Mouse (Mus musculus) liver, embryonic 13.5 days (tissue): Measurements from ENCODE around the gene Aff3. TPM values are rescaled to one million over a fixed set of nuclear protein-coding genes. Genes with fewer than 3 reads are reported as not detected.
"Not testable (repeated sequence)": the region's sequence is repeated elsewhere in the genome, so short reads cannot be mapped to it uniquely, and the experiment has no call there.

ENCODE experiments used
- ATAC-seq: fragments of 200-750 bp; cut with Nextera tagmentation; 2 replicates; pipeline ENCODE4 v1.8.0; 2017; ENCODE audit warnings: low read depth, mild to moderate bottlenecking, moderate number of reproducible peaks, moderate library complexity
- DNase-seq: peaks from one replicate; pipeline ENCODE4 v3.0.0; 2022
- H3K27ac ChIP-seq: fragments of 300-500 bp; sonication (generic); 2 replicates; pipeline ENCODE4 v1.5.1; 2015; ENCODE audit warnings: moderate library complexity, mild to moderate bottlenecking, inconsistent platforms
- H3K27me3 ChIP-seq: fragments of 300-500 bp; sonication (generic); 2 replicates; pipeline ENCODE4 v1.6.1; 2015; ENCODE audit warnings: mild to moderate bottlenecking, inconsistent platforms
- H3K36me3 ChIP-seq: fragments of 300-500 bp; sonication (generic); 2 replicates; pipeline ENCODE4 v1.6.1; 2015; ENCODE audit warnings: mild to moderate bottlenecking, inconsistent platforms
- H3K4me1 ChIP-seq: fragments of 300-500 bp; sonication (generic); replicated peaks from 2 replicates; pipeline ENCODE4 v1.6.1; 2015; ENCODE audit warnings: inconsistent platforms
- H3K4me2 ChIP-seq: fragments of 300-500 bp; sonication (generic); 2 replicates; pipeline ENCODE4 v1.6.1; 2015; ENCODE audit warnings: inconsistent platforms, mild to moderate bottlenecking, moderate library complexity
- H3K4me3 ChIP-seq: fragments of 300-500 bp; sonication (generic); replicated peaks from 2 replicates; pipeline ENCODE4 v1.5.1; 2015; ENCODE audit warnings: mild to moderate bottlenecking, inconsistent platforms
- H3K9ac ChIP-seq: fragments of 300-500 bp; sonication (generic); 2 replicates; pipeline ENCODE4 v1.6.1; 2015; ENCODE audit warnings: mild to moderate bottlenecking, inconsistent platforms
- H3K9me3 ChIP-seq: fragments of 300-500 bp; sonication (generic); replicated peaks from 2 replicates; pipeline ENCODE4 v1.6.1; 2016; ENCODE audit warnings: inconsistent platforms
- WGBS: fragments of 180-500 bp; shearing (Covaris S2); methylation state at CpG from one replicate; pipeline ENCODE4 v1.1.7; 2015; ENCODE audit not compliant: insufficient replicate concordance; 5-methylcytosine and 5-hydroxymethylcytosine counted together
- polyA plus RNA-seq: library from polyadenylated mRNA; unstranded; fragments of >200 nt; fragmentation: Nextera tagmentation; extraction: Ambion mirVana; gene quantifications from 2 replicates; pipeline ENCODE4 v1.2.1, GENCODE M21; 2015

Gene Aff3
- polyA plus RNA-seq, 1 experiment from 2014 or later, result 0.44 TPM

DNA sequence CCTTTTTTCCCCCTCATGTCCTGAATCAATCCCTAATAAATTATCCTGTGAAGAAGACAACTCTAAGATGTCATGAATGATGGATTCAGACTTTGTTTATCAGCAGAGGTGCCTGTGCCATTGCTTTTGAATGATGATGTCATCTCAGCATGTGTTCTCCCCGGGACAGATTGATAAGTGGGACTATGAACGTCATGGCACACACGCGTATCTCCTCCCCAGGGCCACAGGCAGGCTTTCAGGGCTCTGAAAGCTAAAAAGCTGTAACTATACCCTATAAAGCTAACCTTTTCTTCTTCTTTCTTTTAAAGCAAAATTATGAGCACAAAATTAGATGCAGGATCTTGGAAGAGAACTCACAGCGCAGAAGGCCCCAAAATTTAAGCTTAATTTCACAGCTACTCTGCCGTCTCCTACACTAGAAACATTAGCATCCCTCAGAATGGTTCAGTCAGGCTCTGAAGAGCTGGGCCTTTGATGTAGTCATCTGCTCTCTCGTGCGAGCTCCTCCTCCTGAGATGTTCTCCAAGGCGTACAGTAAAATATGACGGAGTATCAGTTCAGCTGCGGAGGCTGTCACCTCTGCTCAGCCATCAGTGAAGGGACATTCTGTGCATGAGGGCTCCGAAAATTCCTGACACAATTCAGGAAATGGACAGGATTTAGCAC, 218.5 kb downstream of the Aff3 start:
- Histone ChIP-seq H3K4me3 (no peak overlapping the region), H3K9me3 (no peaks in the 10 kb centered on the region), H3K27me3 (peaks cover 6% of the 10 kb centered on the region; the same call in 1 of the 2 replicates), H3K36me3 (no peaks in the 10 kb centered on the region), H3K27ac (peak overlapping the region; percentile 93), H3K9ac (0 out of 2 replicates have a peak overlapping the region, but pooled peaks have one; percentile 7), H3K4me2 (peak overlapping the region; percentile 23; the same call in 1 of the 2 replicates), H3K4me1 (peaks cover 77% of the 10 kb centered on the region)
- peak; percentile 55 for ATAC-seq
- DNase-seq, result peak; percentile 71
- WGBS, result 65% methylated on average over 12 of the region's 12 CpGs

DNA sequence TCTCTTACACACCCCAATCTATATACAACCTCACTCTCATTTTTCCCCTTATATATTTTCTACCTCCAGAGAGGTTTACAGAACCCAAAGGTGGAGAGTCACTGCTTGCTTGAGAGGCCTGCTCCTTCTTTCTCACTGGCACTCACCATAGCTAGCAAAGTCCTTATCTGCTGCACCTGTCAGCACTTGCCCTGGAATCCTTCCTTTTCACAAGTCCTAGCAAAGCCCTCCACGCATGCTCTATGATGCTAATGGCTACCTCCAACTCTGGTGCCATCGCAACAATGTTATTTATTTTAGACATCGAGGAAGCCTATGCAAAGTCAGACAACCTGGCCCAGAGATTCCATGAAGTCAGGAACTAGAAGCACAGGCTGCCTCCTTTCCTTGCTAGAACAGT, 221.9 kb downstream of the Aff3 start:
- no peak overlapping the region for H3K4me3 ChIP-seq
- H3K27me3 ChIP-seq, result 0 out of 2 replicates have a peak, but pooled peaks cover 5% of the 10 kb centered on the region
- no peaks in the 10 kb centered on the region for H3K36me3 ChIP-seq
- WGBS, result 59% methylated on average over 3 of the region's 3 CpGs
- no peak overlapping the region; the same call in 1 of the 2 replicates for H3K9ac ChIP-seq
- H3K4me2 ChIP-seq, result peak overlapping the region; percentile 2
- H3K27ac ChIP-seq, result peak overlapping the region; percentile 15; the same call in 1 of the 2 replicates
- DNase-seq (no peak), ATAC-seq (0 out of 2 replicates have a peak, but pooled peaks have one; percentile 19)
- H3K4me1 ChIP-seq, result peaks cover 53% of the 10 kb centered on the region
- no peaks in the 10 kb centered on the region for H3K9me3 ChIP-seq

DNA sequence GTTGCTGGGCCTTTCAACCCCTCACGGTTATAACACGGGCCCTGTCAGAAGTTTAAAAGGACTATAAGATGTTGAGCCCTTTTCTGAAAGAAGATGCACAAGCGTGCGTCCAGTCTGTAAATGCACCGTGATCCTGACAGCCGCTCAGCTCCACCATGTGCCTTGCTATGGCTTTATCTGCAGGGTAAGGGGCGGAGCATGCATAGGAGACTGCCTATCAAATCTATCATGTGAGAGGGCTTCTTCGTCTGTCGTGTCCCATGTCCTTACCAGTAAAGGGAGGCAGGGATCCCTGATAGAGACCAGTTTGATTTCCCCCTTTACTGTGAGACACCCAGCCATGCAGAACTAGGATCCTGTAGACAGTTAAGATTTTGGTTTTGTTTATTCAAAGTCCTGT, 222.3 kb downstream of the Aff3 start:
- H3K27ac ChIP-seq, result peak overlapping the region; percentile 25; the same call in 1 of the 2 replicates
- ATAC-seq (peak; percentile 83), DNase-seq (peak; percentile 51)
- H3K27me3 ChIP-seq, result 0 out of 2 replicates have a peak, but pooled peaks cover 5% of the 10 kb centered on the region
- WGBS, result 49% methylated on average over 9 of the region's 9 CpGs
- peak overlapping the region; percentile 23; the same call in 1 of the 2 replicates for H3K9ac ChIP-seq
- no peaks in the 10 kb centered on the region for H3K9me3 ChIP-seq
- H3K4me2 ChIP-seq, result peak overlapping the region; percentile 2
- H3K4me3 ChIP-seq, result no peak overlapping the region
- no peaks in the 10 kb centered on the region for H3K36me3 ChIP-seq
- H3K4me1 ChIP-seq, result peaks cover 49% of the 10 kb centered on the region

DNA sequence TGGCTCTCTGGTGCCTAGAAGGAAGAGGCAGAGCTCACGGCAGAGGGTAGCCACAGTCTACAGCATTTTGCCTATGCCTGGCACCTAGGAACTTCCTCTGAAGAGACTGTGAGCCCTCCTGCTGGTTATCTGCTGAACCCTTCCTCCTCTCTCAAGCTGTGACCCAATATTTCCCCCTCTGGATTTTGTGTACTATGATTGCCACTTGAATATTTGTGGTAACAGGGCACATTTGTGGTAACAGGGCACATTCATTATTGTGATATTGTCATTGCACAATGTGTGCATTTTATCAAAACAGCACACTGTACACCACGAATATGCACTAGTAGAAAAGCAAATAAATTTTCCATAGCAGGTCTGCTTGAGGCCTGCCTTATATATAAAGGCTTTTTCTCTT, 223.0 kb downstream of the Aff3 start:
- Histone ChIP-seq H3K4me1 (peaks cover 42% of the 10 kb centered on the region), H3K4me2 (no peak overlapping the region), H3K9ac (peak overlapping the region; percentile 23; the same call in 1 of the 2 replicates), H3K36me3 (no peaks in the 10 kb centered on the region), H3K9me3 (no peaks in the 10 kb centered on the region), H3K27me3 (0 out of 2 replicates have a peak, but pooled peaks cover 5% of the 10 kb centered on the region), H3K27ac (peak overlapping the region; percentile 25; the same call in 1 of the 2 replicates), H3K4me3 (no peak overlapping the region)
- 39% methylated on average over 2 of the region's 2 CpGs for WGBS
- DNase-seq (no peak), ATAC-seq (no peak)

DNA sequence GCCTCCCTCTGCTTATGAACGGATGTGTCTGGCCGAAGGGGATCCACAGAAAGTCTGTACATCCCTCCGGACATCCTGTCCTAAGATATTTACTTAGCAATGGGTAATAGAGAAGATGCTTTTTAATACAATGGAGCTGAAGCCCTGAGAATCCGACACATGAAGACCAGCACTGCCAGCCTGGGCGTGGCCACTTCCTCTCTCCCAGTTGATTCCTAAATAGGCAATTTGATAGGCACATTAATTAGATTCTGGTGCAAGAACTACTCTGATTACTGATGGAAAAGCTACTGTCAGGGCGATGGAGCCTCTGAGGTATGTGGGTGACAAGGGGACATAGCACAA, 224.3 kb downstream of the Aff3 start:
- H3K4me1 ChIP-seq, result peaks cover 29% of the 10 kb centered on the region
- DNase-seq, result no peak
- no peak overlapping the region for H3K4me3 ChIP-seq
- 0 out of 2 replicates have a peak, but pooled peaks cover 5% of the 10 kb centered on the region for H3K27me3 ChIP-seq
- H3K4me2 ChIP-seq, result no peak overlapping the region
- WGBS, result 72% methylated on average over 6 of the region's 6 CpGs
- no peak for ATAC-seq
- no peaks in the 10 kb centered on the region for H3K9me3 ChIP-seq
- H3K36me3 ChIP-seq, result no peaks in the 10 kb centered on the region
- no peak overlapping the region for H3K27ac ChIP-seq
- H3K9ac ChIP-seq, result no peak overlapping the region

DNA sequence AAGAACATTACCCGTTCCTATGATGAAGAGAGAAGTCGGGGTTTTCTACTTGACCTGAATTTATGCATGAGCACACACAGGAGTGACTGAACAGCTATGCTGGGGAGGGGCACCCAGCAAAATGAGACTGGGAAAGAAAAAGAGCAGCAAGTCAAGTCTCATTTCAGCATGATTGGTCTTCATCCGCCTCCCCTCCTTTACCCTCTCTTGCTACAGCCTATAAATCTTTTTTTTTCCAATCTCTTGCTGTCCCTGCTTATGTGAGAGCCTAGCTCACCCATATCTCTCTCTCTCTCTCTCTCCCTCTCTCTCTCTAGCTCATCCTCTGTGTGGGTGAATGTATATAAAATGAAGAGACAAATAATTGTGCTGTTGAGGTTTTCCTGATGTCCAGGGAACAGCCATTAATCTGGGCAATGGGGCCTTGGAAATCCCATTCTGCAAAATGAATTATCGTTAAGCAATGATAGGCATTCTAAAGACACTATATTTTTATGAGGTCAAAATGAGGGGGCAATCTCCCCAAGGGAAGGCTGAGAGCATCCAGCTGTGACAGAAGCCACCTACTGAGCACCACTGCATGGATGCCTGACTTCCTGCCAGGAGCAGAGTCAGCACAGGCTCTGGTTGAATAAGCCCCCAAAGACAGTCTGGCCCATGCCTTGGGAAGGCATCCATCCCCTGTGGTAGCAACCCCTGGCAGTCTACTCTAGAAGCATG, 224.8 kb downstream of the Aff3 start:
- Histone ChIP-seq H3K36me3 (no peaks in the 10 kb centered on the region), H3K27me3 (0 out of 2 replicates have a peak, but pooled peaks cover 5% of the 10 kb centered on the region), H3K4me2 (no peak overlapping the region), H3K9ac (no peak overlapping the region), H3K4me3 (no peak overlapping the region), H3K9me3 (no peaks in the 10 kb centered on the region), H3K27ac (no peak overlapping the region), H3K4me1 (peaks cover 27% of the 10 kb centered on the region)
- DNase-seq (no peak), ATAC-seq (no peak)
- 67% methylated on average over 4 of the region's 4 CpGs for WGBS

DNA sequence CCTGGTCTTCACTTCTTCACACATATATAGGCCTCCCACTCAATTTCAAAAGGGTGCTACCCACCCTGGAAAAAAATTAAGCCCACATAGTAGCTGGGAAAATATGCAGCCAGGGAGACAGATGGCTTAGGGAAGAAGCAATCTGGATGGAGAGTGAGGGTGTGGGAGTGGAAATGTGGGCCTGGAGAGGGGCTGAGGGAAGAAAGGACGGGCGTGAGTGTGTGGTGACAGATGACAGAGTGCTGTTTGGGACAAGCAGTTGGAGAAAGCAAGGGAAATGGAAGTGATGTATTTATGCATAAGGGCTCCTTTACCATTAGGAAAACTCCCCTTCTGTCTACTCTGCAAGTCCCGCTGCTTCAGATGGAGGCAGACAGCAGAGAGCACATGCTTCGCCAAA, 226.3 kb downstream of the Aff3 start:
- peaks cover 24% of the 10 kb centered on the region for H3K4me1 ChIP-seq
- H3K9ac ChIP-seq, result no peak overlapping the region
- DNase-seq (no peak), ATAC-seq (no peak)
- 66% methylated on average over 4 of the region's 4 CpGs for WGBS
- H3K9me3 ChIP-seq, result no peaks in the 10 kb centered on the region
- no peak overlapping the region for H3K27ac ChIP-seq
- no peak overlapping the region for H3K4me3 ChIP-seq
- no peaks in the 10 kb centered on the region for H3K36me3 ChIP-seq
- 0 out of 2 replicates have a peak, but pooled peaks cover 5% of the 10 kb centered on the region for H3K27me3 ChIP-seq
- no peak overlapping the region for H3K4me2 ChIP-seq

DNA sequence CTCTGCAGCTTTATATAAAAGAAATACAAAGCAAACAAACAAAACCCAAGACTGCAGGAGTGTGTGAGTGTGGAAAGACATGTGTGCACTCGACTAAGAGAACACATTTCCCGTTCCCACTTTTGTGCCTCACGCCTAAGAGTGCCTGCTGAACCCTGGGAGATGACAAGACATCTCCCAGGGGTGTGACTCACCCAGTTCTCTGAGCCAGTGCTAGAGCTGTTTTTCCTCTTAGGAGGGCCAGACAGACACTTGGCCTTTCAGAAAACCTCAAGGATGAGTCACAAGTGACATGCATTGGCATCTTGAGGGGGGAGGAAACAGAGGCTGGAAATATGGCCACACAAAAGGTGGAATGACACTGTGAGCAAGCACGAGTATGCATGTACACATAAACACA, 227.1 kb downstream of the Aff3 start:
- Histone ChIP-seq H3K4me2 (no peak overlapping the region), H3K27me3 (0 out of 2 replicates have a peak, but pooled peaks cover 5% of the 10 kb centered on the region), H3K4me1 (peaks cover 16% of the 10 kb centered on the region), H3K9ac (no peak overlapping the region), H3K36me3 (no peaks in the 10 kb centered on the region), H3K27ac (no peak overlapping the region), H3K9me3 (no peaks in the 10 kb centered on the region), H3K4me3 (no peak overlapping the region)
- no peak for ATAC-seq
- WGBS, result 33% methylated on average over 4 of the region's 4 CpGs
- no peak for DNase-seq

DNA sequence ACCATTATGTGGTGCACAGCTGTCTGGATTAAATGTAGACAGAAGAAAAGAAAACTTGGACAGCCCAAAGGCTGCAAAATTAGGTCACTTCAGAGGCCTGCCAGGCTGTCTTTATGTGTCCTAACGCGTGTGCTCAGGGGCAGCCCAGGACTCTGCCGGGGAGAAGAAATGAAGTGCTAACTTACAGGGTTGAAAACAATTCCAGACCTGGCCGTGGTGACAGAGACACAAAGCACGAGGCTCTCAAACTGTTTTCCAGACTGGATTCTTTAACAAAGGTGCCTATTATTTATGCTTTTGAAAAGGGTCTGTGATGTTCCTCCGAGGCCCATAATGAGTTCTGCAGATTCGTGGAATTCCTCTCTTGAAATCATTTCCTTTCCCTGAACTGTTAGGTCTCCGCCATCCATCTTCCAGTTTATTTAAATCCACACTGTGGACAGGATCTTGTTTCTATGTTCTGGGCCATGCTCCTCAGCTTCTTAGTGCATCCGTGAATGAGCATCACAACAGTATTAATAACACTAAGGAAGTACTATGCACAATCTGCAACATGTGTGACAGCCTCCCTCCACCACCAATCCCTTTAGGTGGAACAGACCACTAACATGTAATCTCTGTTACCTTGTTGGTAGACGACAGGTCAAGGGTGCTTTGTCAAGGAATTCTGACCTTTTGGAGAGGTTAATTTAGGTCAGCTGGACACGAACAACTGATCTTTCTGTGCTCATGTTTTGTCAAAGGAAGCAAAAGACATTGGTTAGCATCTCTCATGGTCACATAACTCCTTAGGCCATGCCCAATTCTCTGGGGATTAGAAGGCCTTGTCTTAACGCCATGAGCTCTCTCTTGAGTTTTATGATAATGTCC, 228.0 kb downstream of the Aff3 start:
- Histone ChIP-seq H3K27ac (no peak overlapping the region), H3K4me2 (no peak overlapping the region), H3K36me3 (no peaks in the 10 kb centered on the region), H3K9ac (no peak overlapping the region), H3K27me3 (0 out of 2 replicates have a peak, but pooled peaks cover 5% of the 10 kb centered on the region), H3K9me3 (no peaks in the 10 kb centered on the region), H3K4me1 (peaks cover 6% of the 10 kb centered on the region), H3K4me3 (no peak overlapping the region)
- DNase-seq (no peak), ATAC-seq (no peak)
- WGBS, result 68% methylated on average over 12 of the region's 12 CpGs

DNA sequence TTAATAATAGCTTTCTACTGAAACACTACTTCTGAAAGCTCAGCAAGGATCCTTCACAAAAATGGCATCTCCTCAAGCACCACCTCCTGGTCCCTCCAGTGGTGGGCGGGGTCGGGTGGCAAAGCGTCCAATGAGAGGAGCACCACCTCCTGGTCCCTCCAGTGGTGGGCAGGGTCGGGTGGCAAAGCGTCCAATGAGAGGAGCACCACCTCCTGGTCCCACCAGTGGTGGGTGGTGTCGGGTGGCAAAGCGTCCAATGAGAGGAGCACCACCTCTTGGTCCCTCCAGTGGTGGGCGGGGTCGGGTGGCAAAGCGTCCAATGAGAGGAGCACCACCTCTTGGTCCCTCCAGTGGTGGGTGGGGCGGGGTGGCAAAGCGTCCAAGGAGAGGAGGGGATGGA, 234.4 kb downstream of the Aff3 start:
- ATAC-seq, H3K9me3 ChIP-seq, H3K4me1 ChIP-seq, H3K4me3 ChIP-seq, DNase-seq, H3K27me3 ChIP-seq, H3K9ac ChIP-seq, H3K4me2 ChIP-seq, H3K27ac ChIP-seq, H3K36me3 ChIP-seq: not testable (repeated sequence)
- 81% methylated on average over 12 of the region's 12 CpGs for WGBS
